Mouse (Mus musculus) embryonic facial prominence, embryonic 11.5 days (tissue): ENCODE results near the gene Selenbp1. TPM values are rescaled to one million over a fixed set of nuclear protein-coding genes. Genes with fewer than 3 reads are reported as not detected.
A peak's percentile ranks its signal among the peaks of the same experiment; 100 is the strongest.
"Not testable (repeated sequence)": the region's sequence is repeated elsewhere in the genome, so short reads cannot be mapped to it uniquely, and the experiment has no call there.

ENCODE experiments used
- ATAC-seq: fragments of 200-750 bp; cut with Nextera tagmentation; replicated peaks from 2 replicates; pipeline ENCODE4 v1.8.0; 2017; ENCODE audit warnings: low read depth; ENCODE audit not compliant: insufficient number of reproducible peaks, low FRiP score, low TSS enrichment
- DNase-seq: peaks from one replicate; pipeline ENCODE4 v3.0.0-alpha.2; 2015; ENCODE audit warnings: low spot score
- H3K27ac ChIP-seq: fragments of 300-500 bp; sonication (generic); replicated peaks from 2 replicates; pipeline ENCODE4 v1.5.1; 2014; ENCODE audit warnings: mild to moderate bottlenecking, low read depth, low read length, control low read depth
- H3K27me3 ChIP-seq: fragments of 300-500 bp; sonication (generic); 2 replicates; pipeline ENCODE4 v1.6.1; 2014; ENCODE audit warnings: mild to moderate bottlenecking, low read length, moderate library complexity, mixed read lengths; ENCODE audit not compliant: control insufficient read depth, insufficient read depth
- H3K36me3 ChIP-seq: fragments of 300-500 bp; sonication (generic); replicated peaks from 2 replicates; pipeline ENCODE4 v1.6.1; 2014; ENCODE audit warnings: low read depth, mild to moderate bottlenecking, low read length, moderate library complexity, mixed read lengths; ENCODE audit not compliant: control insufficient read depth, insufficient read depth
- H3K4me1 ChIP-seq: fragments of 300-500 bp; sonication (generic); 2 replicates; pipeline ENCODE4 v1.6.1; 2014; ENCODE audit warnings: low read length, mixed read lengths; ENCODE audit not compliant: control insufficient read depth, insufficient read depth
- H3K4me2 ChIP-seq: fragments of 300-500 bp; sonication (generic); 2 replicates; pipeline ENCODE4 v1.6.1; 2014; ENCODE audit warnings: low read depth, mild to moderate bottlenecking, control low read depth, low read length, moderate library complexity
- H3K4me3 ChIP-seq: fragments of 300-500 bp; sonication (generic); 2 replicates; pipeline ENCODE4 v1.5.1; 2014; ENCODE audit warnings: low read depth, low read length, control low read depth
- H3K9ac ChIP-seq: fragments of 300-500 bp; sonication (generic); replicated peaks from 2 replicates; pipeline ENCODE4 v1.6.1; 2014; ENCODE audit warnings: mild to moderate bottlenecking, control low read depth, low read length
- H3K9me3 ChIP-seq: fragments of 300-500 bp; sonication (generic); replicated peaks from 2 replicates; pipeline ENCODE4 v1.6.1; 2016; ENCODE audit warnings: mild to moderate bottlenecking, low read length, inconsistent platforms, mixed read lengths; ENCODE audit not compliant: control insufficient read depth
- WGBS: fragments of 180-500 bp; shearing (Covaris S2); extraction: QIAGEN DNeasy Blood & Tissue Kit; methylation state at CpG from one replicate; pipeline ENCODE4 v1.1.7; 2014; 5-methylcytosine and 5-hydroxymethylcytosine counted together
- polyA plus RNA-seq: library from polyadenylated mRNA; unstranded; fragments of >200 nt; fragmentation: Nextera tagmentation; extraction: Ambion mirVana; gene quantifications from 2 replicates; pipeline ENCODE4 v1.2.1, GENCODE M21; 2014

Gene Selenbp1
- polyA plus RNA-seq, 1 experiment from 2014 or later = 10.5 TPM

GRCm38 (mm10) chr3:94936147-94936546 lies 3.3 kb downstream of the Selenbp1 start:
- not testable (repeated sequence) for DNase-seq, H3K9ac ChIP-seq, H3K9me3 ChIP-seq, H3K4me1 ChIP-seq, H3K27ac ChIP-seq, ATAC-seq, H3K4me3 ChIP-seq, H3K36me3 ChIP-seq, H3K4me2 ChIP-seq, H3K27me3 ChIP-seq
- WGBS = 78% methylated on average over 5 of the region's 5 CpGs

- not testable (repeated sequence) for H3K36me3 ChIP-seq, H3K4me1 ChIP-seq, H3K27me3 ChIP-seq, H3K27ac ChIP-seq, H3K4me2 ChIP-seq, ATAC-seq, DNase-seq, H3K9ac ChIP-seq, H3K4me3 ChIP-seq, H3K9me3 ChIP-seq
- WGBS = 89% methylated on average over 6 of the region's 7 CpGs
These were observed 4.3 kb downstream of the Selenbp1 start for GRCm38 (mm10) chr3:94937194-94937593.

- H3K27ac ChIP-seq, DNase-seq, H3K27me3 ChIP-seq, H3K4me1 ChIP-seq, H3K9me3 ChIP-seq, H3K9ac ChIP-seq, H3K4me3 ChIP-seq, H3K36me3 ChIP-seq, H3K4me2 ChIP-seq, ATAC-seq: not testable (repeated sequence)
- 75% methylated on average over 9 of the region's 9 CpGs for WGBS
These were observed 7.2 kb downstream of the Selenbp1 start for GRCm38 (mm10) chr3:94940033-94940432.

GRCm38 (mm10) chr3:94942211-94942967 lies 9.5 kb downstream of the Selenbp1 start:
- not testable (repeated sequence) for H3K4me3 ChIP-seq, H3K4me2 ChIP-seq, ATAC-seq, H3K27ac ChIP-seq, H3K9me3 ChIP-seq, H3K9ac ChIP-seq, DNase-seq, H3K27me3 ChIP-seq, H3K36me3 ChIP-seq, H3K4me1 ChIP-seq
- 82% methylated on average over 7 of the region's 9 CpGs for WGBS

- 32% methylated on average over 4 of the region's 4 CpGs for WGBS
- not testable (repeated sequence) for H3K4me3 ChIP-seq, H3K36me3 ChIP-seq, H3K27ac ChIP-seq, H3K4me2 ChIP-seq, H3K9ac ChIP-seq, H3K9me3 ChIP-seq, ATAC-seq, H3K4me1 ChIP-seq, H3K27me3 ChIP-seq, DNase-seq
These were observed 10.8 kb downstream of the Selenbp1 start for GRCm38 (mm10) chr3:94943706-94944105.

GRCm38 (mm10) chr3:94948066-94948614 lies 15.3 kb downstream of the Selenbp1 start:
- DNase-seq (peak; percentile 12), ATAC-seq (no peak)
- Histone ChIP-seq H3K4me1 (no peaks in the 10 kb centered on the region), H3K9ac (no peak overlapping the region), H3K36me3 (no peaks in the 10 kb centered on the region), H3K27ac (no peak overlapping the region), H3K27me3 (no peaks in the 10 kb centered on the region), H3K9me3 (no peaks in the 10 kb centered on the region), H3K4me2 (no peak overlapping the region), H3K4me3 (no peak overlapping the region)
- 71% methylated on average over 3 of the region's 3 CpGs for whole genome bisulfite sequencing

- H3K27ac ChIP-seq = no peak overlapping the region
- H3K4me1 ChIP-seq = no peaks in the 10 kb centered on the region
- H3K4me3 ChIP-seq = no peak overlapping the region
- no peak for DNase-seq
- ATAC-seq = no peak
- H3K9ac ChIP-seq = no peak overlapping the region
- no peaks in the 10 kb centered on the region for H3K9me3 ChIP-seq
- no peaks in the 10 kb centered on the region for H3K36me3 ChIP-seq
- 82% methylated on average over 3 of the region's 3 CpGs for WGBS
- H3K4me2 ChIP-seq = no peak overlapping the region
- no peaks in the 10 kb centered on the region for H3K27me3 ChIP-seq
These were observed 16.8 kb downstream of the Selenbp1 start for GRCm38 (mm10) chr3:94949645-94950044.

GRCm38 (mm10) chr3:94952806-94953205 lies 19.9 kb downstream of the Selenbp1 start:
- WGBS = 60% methylated on average over 5 of the region's 5 CpGs
- H3K9ac ChIP-seq = no peak overlapping the region

More at GRCm38 (mm10) chr3:94952806-94953205, 19.9 kb downstream of the Selenbp1 start:
- Histone ChIP-seq H3K4me3 (no peak overlapping the region; the same call in 1 of the 2 replicates), H3K27me3 (no peaks in the 10 kb centered on the region), H3K27ac (no peak overlapping the region), H3K4me1 (no peaks in the 10 kb centered on the region), H3K4me2 (peak overlapping the region; percentile 28), H3K9me3 (no peaks in the 10 kb centered on the region), H3K36me3 (peaks cover 3% of the 10 kb centered on the region)
- ATAC-seq (no peak), DNase-seq (peak; percentile 48)
